Mouse (Mus musculus) heart, embryonic 16.5 days (tissue): ENCODE data around the gene Rsad1. TPM values are rescaled to one million over a fixed set of nuclear protein-coding genes. Genes with fewer than 3 reads are reported as not detected.

Source experiments
- ATAC-seq: fragments of 200-750 bp; cut with Nextera tagmentation; replicated peaks from 2 replicates; pipeline ENCODE4 v1.8.0; 2017; ENCODE audit warnings: moderate number of reproducible peaks; ENCODE audit not compliant: insufficient read depth, low FRiP score; ENCODE audit errors: extremely low read depth
- H3K27ac ChIP-seq: fragments of 300-500 bp; sonication (generic); 2 replicates; pipeline ENCODE4 v1.5.1; 2014; ENCODE audit warnings: mild to moderate bottlenecking, low read length, control low read depth, moderate library complexity
- H3K27me3 ChIP-seq: fragments of 300-500 bp; sonication (generic); 2 replicates; pipeline ENCODE4 v1.6.1; 2014; ENCODE audit warnings: low read length, mixed read lengths; ENCODE audit not compliant: control insufficient read depth, insufficient read depth
- H3K36me3 ChIP-seq: fragments of 300-500 bp; sonication (generic); 2 replicates; pipeline ENCODE4 v1.6.1; 2014; ENCODE audit not compliant: control insufficient read depth, insufficient read depth
- H3K4me1 ChIP-seq: fragments of 300-500 bp; sonication (generic); 2 replicates; pipeline ENCODE4 v1.6.1; 2014; ENCODE audit warnings: low read length, mixed read lengths; ENCODE audit not compliant: control insufficient read depth, insufficient read depth
- H3K4me2 ChIP-seq: fragments of 300-500 bp; sonication (generic); 2 replicates; pipeline ENCODE4 v1.6.1; 2014; ENCODE audit warnings: low read depth, mild to moderate bottlenecking, control low read depth, low read length
- H3K4me3 ChIP-seq: fragments of 300-500 bp; sonication (generic); 2 replicates; pipeline ENCODE4 v1.5.1; 2014; ENCODE audit warnings: mild to moderate bottlenecking, control low read depth, low read length
- H3K9ac ChIP-seq: fragments of 300-500 bp; sonication (generic); 2 replicates; pipeline ENCODE4 v1.6.1; 2014; ENCODE audit warnings: low read length, control low read depth
- H3K9me3 ChIP-seq: fragments of 300-500 bp; sonication (generic); replicated peaks from 2 replicates; pipeline ENCODE4 v1.6.1; 2016; ENCODE audit warnings: low read length; ENCODE audit not compliant: control insufficient read depth
- WGBS: fragments of 180-500 bp; shearing (Covaris S2); extraction: QIAGEN DNeasy Blood & Tissue Kit; methylation state at CpG from one replicate; pipeline ENCODE4 v1.1.7; 2014; 5-methylcytosine and 5-hydroxymethylcytosine counted together
- polyA plus RNA-seq: library from polyadenylated mRNA; unstranded; fragments of >200 nt; fragmentation: Nextera tagmentation; extraction: Ambion mirVana; gene quantifications from 2 replicates; pipeline ENCODE4 v1.2.1, GENCODE M21; 2015

Gene Rsad1
- polyA plus RNA-seq, 1 experiment from 2014 or later = 7.3 TPM

GRCm38 (mm10) chr11:94491035-94491748 lies 57.9 kb downstream of the Rsad1 start:
- Histone ChIP-seq H3K9ac (peak overlapping the region; percentile 62), H3K36me3 (0 out of 2 replicates have a peak, but pooled peaks cover 2% of the 10 kb centered on the region), H3K27ac (no peak overlapping the region), H3K27me3 (peaks cover 20% of the 10 kb centered on the region), H3K9me3 (no peaks in the 10 kb centered on the region), H3K4me1 (peaks cover 10% of the 10 kb centered on the region), H3K4me3 (peak overlapping the region; percentile 43), H3K4me2 (peak overlapping the region; percentile 62)
- 20% methylated on average over 55 of the region's 55 CpGs for WGBS
- ATAC-seq = no peak

Other genes with a start within 250 kb of the Rsad1 start
- 62.4 and 73.2 TPM in 2 replicates for gene Luc7l3, start 227.3 kb downstream of the Rsad1 start, polyA plus RNA-seq
- gene Ankrd40, start 221.3 kb downstream of the Rsad1 start, polyA plus RNA-seq = 17.5 and 22.6 TPM in 2 replicates
- gene Abcc3, start 156.3 kb downstream of the Rsad1 start, polyA plus RNA-seq = 1.1 and 1.3 TPM in 2 replicates
- gene Cacna1g, start 75.1 kb downstream of the Rsad1 start, polyA plus RNA-seq = 5.8 and 7.6 TPM in 2 replicates
- 0.08 and 0.25 TPM in 2 replicates for gene Spata20, start 63.1 kb downstream of the Rsad1 start, polyA plus RNA-seq
- gene Epn3, start 49.3 kb downstream of the Rsad1 start, polyA plus RNA-seq = 13.6 and 17.9 TPM in 2 replicates
- gene Mycbpap, start 27.5 kb downstream of the Rsad1 start, polyA plus RNA-seq = 5.7 and 9.1 TPM in 2 replicates
- 2.0 and 2.1 TPM in 2 replicates for gene Chad, start 15.8 kb upstream of the Rsad1 start, polyA plus RNA-seq
- gene Acsf2, start 52.6 kb upstream of the Rsad1 start, polyA plus RNA-seq = 2.7 and 3.9 TPM in 2 replicates
- gene Lrrc59, start 80.5 kb upstream of the Rsad1 start, polyA plus RNA-seq = 120 and 123 TPM in 2 replicates
- gene Mrpl27, start 104.5 kb upstream of the Rsad1 start, polyA plus RNA-seq = 123 and 134 TPM in 2 replicates
- 9.9 and 11.3 TPM in 2 replicates for gene Eme1, start 104.7 kb upstream of the Rsad1 start, polyA plus RNA-seq
- gene Xylt2, start 128.3 kb upstream of the Rsad1 start, polyA plus RNA-seq = 11.6 and 12.9 TPM in 2 replicates
- not detected in 2 replicates for gene Gm11541, start 155.2 kb upstream of the Rsad1 start, polyA plus RNA-seq
- gene Cdc34b, start 192.5 kb upstream of the Rsad1 start, polyA plus RNA-seq = 0.39 TPM in 1 of 2 replicates, not detected in the other
- 0.07 TPM in 1 of 2 replicates, not detected in the other for gene Tmem92, start 233.4 kb upstream of the Rsad1 start, polyA plus RNA-seq